Mouse (Mus musculus) liver, embryonic 14.5 days (tissue): ENCODE measurements around the gene Asic1. TPM values are rescaled to one million over a fixed set of nuclear protein-coding genes. Genes with fewer than 3 reads are reported as not detected.

Experiments
- ATAC-seq: fragments of 200-750 bp; cut with Nextera tagmentation; 2 replicates; pipeline ENCODE4 v1.8.0; 2017; ENCODE audit warnings: moderate number of reproducible peaks, mild to moderate bottlenecking, moderate library complexity; ENCODE audit not compliant: insufficient read depth
- DNase-seq, 3 experiments: peaks; one replicate each; pipeline ENCODE4 v3.0.0-alpha.2; 2012 to 2013; ENCODE audit warnings: low read depth in 3 of 3, low spot score in 3 of 3
- H3K27ac ChIP-seq: fragments of 300-500 bp; sonication (generic); 2 replicates; pipeline ENCODE4 v1.5.1; 2014; ENCODE audit warnings: moderate library complexity, mild to moderate bottlenecking, control low read depth, inconsistent platforms
- H3K27me3 ChIP-seq: fragments of 300-500 bp; sonication (generic); 2 replicates; pipeline ENCODE4 v1.6.1; 2014; ENCODE audit warnings: mild to moderate bottlenecking, low read length, moderate library complexity; ENCODE audit not compliant: control insufficient read depth, insufficient read depth
- H3K36me3 ChIP-seq: fragments of 300-500 bp; sonication (generic); replicated peaks from 2 replicates; pipeline ENCODE4 v1.6.1; 2014; ENCODE audit warnings: low read depth; ENCODE audit not compliant: control insufficient read depth, insufficient read depth
- H3K4me1 ChIP-seq, 2 experiments: fragments of 200-500 bp in 1 of 2; fragments of 300-500 bp in 1 of 2; sonication (generic) in 1 of 2; replicated peaks; 2 replicates each; pipeline ENCODE4 v1.6.1; 2012 to 2014; ENCODE audit warnings: antibody characterized with exemption in 1 of 2, inconsistent platforms in 1 of 2, low read length in 1 of 2; ENCODE audit not compliant: control insufficient read depth in 2 of 2, insufficient read depth in 2 of 2
- H3K4me2 ChIP-seq: fragments of 300-500 bp; sonication (generic); 2 replicates; pipeline ENCODE4 v1.6.1; 2014; ENCODE audit warnings: low read depth, mild to moderate bottlenecking, control low read depth, moderate library complexity
- H3K4me3 ChIP-seq, 2 experiments: fragments of 200-500 bp in 1 of 2; fragments of 300-500 bp in 1 of 2; sonication (generic) in 1 of 2; 2 replicates each; pipeline ENCODE4 v1.5.1; 2012 to 2014; ENCODE audit warnings: low read depth in 2 of 2, low read length in 2 of 2, mild to moderate bottlenecking in 2 of 2, control low read depth in 1 of 2, inconsistent platforms in 1 of 2, moderate library complexity in 1 of 2; ENCODE audit not compliant: insufficient read depth in 1 of 2
- H3K9ac ChIP-seq: fragments of 300-500 bp; sonication (generic); replicated peaks from 2 replicates; pipeline ENCODE4 v1.6.1; 2014; ENCODE audit warnings: mild to moderate bottlenecking, control low read depth, moderate library complexity
- H3K9me3 ChIP-seq: fragments of 300-500 bp; sonication (generic); 2 replicates; pipeline ENCODE4 v1.6.1; 2016; ENCODE audit warnings: low read length, mixed read lengths; ENCODE audit not compliant: control insufficient read depth
- CTCF ChIP-seq: IDR thresholded peaks from 2 replicates; pipeline ENCODE4 v1.5.1; 2016; ENCODE audit warnings: antibody characterized with exemption, low read depth, control low read depth
- EP300 ChIP-seq: IDR thresholded peaks from 2 replicates; pipeline ENCODE4 v1.6.1; 2016; ENCODE audit warnings: antibody characterized with exemption, low read depth
- WGBS: fragments of 180-500 bp; shearing (Covaris S2); extraction: QIAGEN DNeasy Blood & Tissue Kit; methylation state at CpG from one replicate; pipeline ENCODE4 v1.1.7; 2014; ENCODE audit not compliant: insufficient replicate concordance; 5-methylcytosine and 5-hydroxymethylcytosine counted together
- polyA plus RNA-seq, 2 experiments: library from polyadenylated mRNA; depleted of rRNA in 1 of 2; stranded (reverse) in 1 of 2; unstranded in 1 of 2; fragments of >200 nt; fragmentation: Nextera tagmentation in 1 of 2; extraction: Ambion mirVana in 1 of 2; gene quantifications; 2 replicates each; pipeline versions ENCODE4 v1.2.1 to v1.2.3; 2012 to 2014

The Asic1 gene
- polyA plus RNA-seq, 2 experiments = 0.04 to 0.15 TPM

GRCm38 (mm10) chr15:99690924-99691323 lies 20.8 kb downstream of the Asic1 start:
- ATAC-seq (no peak), DNase-seq (no peak)
- no peaks in the 10 kb centered on the region for H3K36me3 ChIP-seq

GRCm38 (mm10) chr15:99691976-99692375 lies 21.8 kb downstream of the Asic1 start:
- no peak for TF ChIP-seq CTCF
- TF ChIP-seq EP300 = no peak
- ATAC-seq (no peak), DNase-seq (no peak)
- Histone ChIP-seq H3K4me2 (no peak overlapping the region), H3K4me3 (no peak overlapping the region), H3K9ac (no peak overlapping the region), H3K4me1 (no peaks in the 10 kb centered on the region), H3K36me3 (no peaks in the 10 kb centered on the region), H3K27me3 (no peaks in the 10 kb centered on the region), H3K9me3 (no peaks in the 10 kb centered on the region), H3K27ac (no peak overlapping the region)
- WGBS = 33% methylated on average over 9 of the region's 9 CpGs

More at GRCm38 (mm10) chr15:99690924-99691323, 20.8 kb downstream of the Asic1 start:
- no peak overlapping the region for H3K9ac ChIP-seq
- no peak overlapping the region for H3K4me2 ChIP-seq
- 11% methylated on average over 4 of the region's 4 CpGs for WGBS
- H3K9me3 ChIP-seq = no peaks in the 10 kb centered on the region
- no peak for TF ChIP-seq CTCF
- TF ChIP-seq EP300 = no peak
- H3K27ac ChIP-seq = no peak overlapping the region
- no peaks in the 10 kb centered on the region for H3K4me1 ChIP-seq
- no peaks in the 10 kb centered on the region for H3K27me3 ChIP-seq
- H3K4me3 ChIP-seq = no peak overlapping the region

GRCm38 (mm10) chr15:99697309-99697708 lies 27.1 kb downstream of the Asic1 start:
- H3K9me3 ChIP-seq = no peaks in the 10 kb centered on the region
- no peak overlapping the region for H3K27ac ChIP-seq
- no peak overlapping the region for H3K4me2 ChIP-seq
- DNase-seq (no peak), ATAC-seq (no peak)
- H3K4me3 ChIP-seq = no peak overlapping the region
- WGBS = 30% methylated on average over 2 of the region's 2 CpGs
- peaks cover 1 to 3% of the 10 kb centered on the region in 2 experiments; a peak in 1 of 4 replicates for H3K4me1 ChIP-seq
- H3K9ac ChIP-seq = no peak overlapping the region
- no peaks in the 10 kb centered on the region for H3K27me3 ChIP-seq
- H3K36me3 ChIP-seq = no peaks in the 10 kb centered on the region
- TF ChIP-seq EP300 = no peak
- no peak for TF ChIP-seq CTCF

GRCm38 (mm10) chr15:99698533-99699085 lies 28.4 kb downstream of the Asic1 start:
- H3K9ac ChIP-seq = no peak overlapping the region
- H3K4me2 ChIP-seq = no peak overlapping the region
- no peaks in the 10 kb centered on the region for H3K9me3 ChIP-seq
- H3K36me3 ChIP-seq = no peaks in the 10 kb centered on the region
- ATAC-seq = no peak
- WGBS = 37% methylated on average over 20 of the region's 20 CpGs
- no peak overlapping the region for H3K27ac ChIP-seq
- no peak for TF ChIP-seq EP300
- no peak for TF ChIP-seq CTCF
- H3K4me1 ChIP-seq = peaks cover 3 to 4% of the 10 kb centered on the region in 2 experiments; a peak in 2 of 4 replicates
- H3K27me3 ChIP-seq = no peaks in the 10 kb centered on the region
- DNase-seq = no peak
- no peak overlapping the region for H3K4me3 ChIP-seq

- Histone ChIP-seq H3K27me3 (no peaks in the 10 kb centered on the region), H3K36me3 (no peaks in the 10 kb centered on the region), H3K27ac (no peak overlapping the region), H3K4me2 (no peak overlapping the region), H3K4me3 (no peak overlapping the region), H3K9me3 (no peaks in the 10 kb centered on the region), H3K9ac (no peak overlapping the region), H3K4me1 (peaks cover 3 to 4% of the 10 kb centered on the region in 2 experiments; a peak in 2 of 4 replicates)
- no peak for ATAC-seq
- no peak for TF ChIP-seq EP300
- TF ChIP-seq CTCF = no peak
- no peak for DNase-seq
- 70% methylated on average over 10 of the region's 10 CpGs for WGBS
Observed at GRCm38 (mm10) chr15:99699715-99700114, 29.5 kb downstream of the Asic1 start.
